Mouse (Mus musculus): ENCODE data around the gene Itih5. TPM values are rescaled to one million over a fixed set of nuclear protein-coding genes. Genes with fewer than 3 reads are reported as not detected.

The Itih5 gene
- total RNA-seq, 1 experiment from 2014 or later: 6.9 TPM

- no peak for ATAC-seq (ENCODE audit: extremely low read depth, insufficient number of reproducible peaks, low FRiP score, poor library complexity, severe bottlenecking)
Observed at GRCm38 (mm10) chr2:10162011-10162410, 8.6 kb downstream of the Itih5 start.

GRCm38 (mm10) chr2:10166635-10167034 lies 13.3 kb downstream of the Itih5 start:
- no peak for ATAC-seq (ENCODE audit: extremely low read depth, insufficient number of reproducible peaks, low FRiP score, poor library complexity, severe bottlenecking)

- no peak for ATAC-seq (ENCODE audit: extremely low read depth, insufficient number of reproducible peaks, low FRiP score, poor library complexity, severe bottlenecking)
Observed at GRCm38 (mm10) chr2:10167283-10167682, 13.9 kb downstream of the Itih5 start.

GRCm38 (mm10) chr2:10168016-10168415 lies 14.6 kb downstream of the Itih5 start:
- no peak for ATAC-seq (ENCODE audit: extremely low read depth, insufficient number of reproducible peaks, low FRiP score, poor library complexity, severe bottlenecking)

GRCm38 (mm10) chr2:10169991-10170390 lies 16.6 kb downstream of the Itih5 start:
- no peak for ATAC-seq (ENCODE audit: extremely low read depth, insufficient number of reproducible peaks, low FRiP score, poor library complexity, severe bottlenecking)

GRCm38 (mm10) chr2:10193553-10193952 lies 40.2 kb downstream of the Itih5 start:
- no peak for ATAC-seq (ENCODE audit: extremely low read depth, insufficient number of reproducible peaks, low FRiP score, poor library complexity, severe bottlenecking)

GRCm38 (mm10) chr2:10195162-10195561 lies 41.8 kb downstream of the Itih5 start:
- no peak for ATAC-seq (ENCODE audit: extremely low read depth, insufficient number of reproducible peaks, low FRiP score, poor library complexity, severe bottlenecking)

GRCm38 (mm10) chr2:10199326-10199725 lies 46.0 kb downstream of the Itih5 start:
- ATAC-seq (ENCODE audit: extremely low read depth, insufficient number of reproducible peaks, low FRiP score, poor library complexity, severe bottlenecking): no peak

GRCm38 (mm10) chr2:10200736-10201285 lies 47.4 kb downstream of the Itih5 start:
- ATAC-seq (ENCODE audit: extremely low read depth, insufficient number of reproducible peaks, low FRiP score, poor library complexity, severe bottlenecking): no peak

GRCm38 (mm10) chr2:10204301-10204700 lies 50.9 kb downstream of the Itih5 start:
- ATAC-seq (ENCODE audit: extremely low read depth, insufficient number of reproducible peaks, low FRiP score, poor library complexity, severe bottlenecking): no peak

- ATAC-seq (ENCODE audit: extremely low read depth, insufficient number of reproducible peaks, low FRiP score, poor library complexity, severe bottlenecking): no peak
Observed at GRCm38 (mm10) chr2:10213468-10213867, 60.1 kb downstream of the Itih5 start.

GRCm38 (mm10) chr2:10215876-10216565 lies 62.6 kb downstream of the Itih5 start:
- ATAC-seq (ENCODE audit: extremely low read depth, insufficient number of reproducible peaks, low FRiP score, poor library complexity, severe bottlenecking): no peak

- no peak for ATAC-seq (ENCODE audit: extremely low read depth, insufficient number of reproducible peaks, low FRiP score, poor library complexity, severe bottlenecking)
Observed at GRCm38 (mm10) chr2:10216566-10217247, 63.3 kb downstream of the Itih5 start.

GRCm38 (mm10) chr2:10221862-10222261 lies 68.5 kb downstream of the Itih5 start:
- no peak for ATAC-seq (ENCODE audit: extremely low read depth, insufficient number of reproducible peaks, low FRiP score, poor library complexity, severe bottlenecking)

- ATAC-seq (ENCODE audit: extremely low read depth, insufficient number of reproducible peaks, low FRiP score, poor library complexity, severe bottlenecking): no peak
Observed at GRCm38 (mm10) chr2:10226907-10227306, 73.5 kb downstream of the Itih5 start.

GRCm38 (mm10) chr2:10231971-10232370 lies 78.6 kb downstream of the Itih5 start:
- ATAC-seq (ENCODE audit: extremely low read depth, insufficient number of reproducible peaks, low FRiP score, poor library complexity, severe bottlenecking): no peak

- no peak for ATAC-seq (ENCODE audit: extremely low read depth, insufficient number of reproducible peaks, low FRiP score, poor library complexity, severe bottlenecking)
Observed at GRCm38 (mm10) chr2:10236554-10236953, 83.2 kb downstream of the Itih5 start.

- no peak for ATAC-seq (ENCODE audit: extremely low read depth, insufficient number of reproducible peaks, low FRiP score, poor library complexity, severe bottlenecking)
Observed at GRCm38 (mm10) chr2:10242970-10243369, 89.6 kb downstream of the Itih5 start.

GRCm38 (mm10) chr2:10250441-10250840 lies 97.1 kb downstream of the Itih5 start:
- ATAC-seq (ENCODE audit: extremely low read depth, insufficient number of reproducible peaks, low FRiP score, poor library complexity, severe bottlenecking): no peak

- ATAC-seq (ENCODE audit: extremely low read depth, insufficient number of reproducible peaks, low FRiP score, poor library complexity, severe bottlenecking): no peak
Observed at GRCm38 (mm10) chr2:10250926-10251325, 97.6 kb downstream of the Itih5 start.
